Mouse (Mus musculus) kidney, postnatal 0 days (tissue): ENCODE results near the gene Ttc39b. TPM values are rescaled to one million over a fixed set of nuclear protein-coding genes. Genes with fewer than 3 reads are reported as not detected.
A peak's percentile ranks its signal among the peaks of the same experiment; 100 is the strongest.

Experiments used
- ATAC-seq: fragments of 200-750 bp; cut with Nextera tagmentation; replicated peaks from 2 replicates; pipeline ENCODE4 v1.8.0; 2017; ENCODE audit warnings: low read depth, moderate number of reproducible peaks, moderate TSS enrichment, moderate library complexity; ENCODE audit not compliant: low FRiP score
- DNase-seq: peaks from one replicate; pipeline ENCODE4 v3.0.0-alpha.2; 2016; ENCODE audit warnings: low spot score
- H3K27ac ChIP-seq: fragments of 300-500 bp; sonication (generic); 2 replicates; pipeline ENCODE4 v1.5.1; 2014; ENCODE audit warnings: mild to moderate bottlenecking
- H3K27me3 ChIP-seq: fragments of 300-500 bp; sonication (generic); 2 replicates; pipeline ENCODE4 v1.6.1; 2014; ENCODE audit warnings: low read length, mixed read lengths; ENCODE audit not compliant: insufficient read depth
- H3K36me3 ChIP-seq: fragments of 300-500 bp; sonication (generic); 2 replicates; pipeline ENCODE4 v1.6.1; 2014; ENCODE audit warnings: low read length, mixed read lengths; ENCODE audit not compliant: insufficient read depth
- H3K4me1 ChIP-seq: fragments of 300-500 bp; sonication (generic); replicated peaks from 2 replicates; pipeline ENCODE4 v1.6.1; 2014; ENCODE audit warnings: antibody characterized with exemption, low read length, mixed read lengths; ENCODE audit not compliant: insufficient read depth
- H3K4me2 ChIP-seq: fragments of 300-500 bp; sonication (generic); 2 replicates; pipeline ENCODE4 v1.6.1; 2014; ENCODE audit warnings: mild to moderate bottlenecking, low read length, moderate library complexity, mixed read lengths
- H3K4me3 ChIP-seq: fragments of 300-500 bp; sonication (generic); replicated peaks from 2 replicates; pipeline ENCODE4 v1.5.1; 2014; ENCODE audit warnings: low read depth, low read length
- H3K9ac ChIP-seq: fragments of 300-500 bp; sonication (generic); 2 replicates; pipeline ENCODE4 v1.6.1; 2014; ENCODE audit warnings: low read depth, low read length
- H3K9me3 ChIP-seq: fragments of 300-500 bp; sonication (generic); replicated peaks from 2 replicates; pipeline ENCODE4 v1.6.1; 2016; ENCODE audit warnings: low read length, inconsistent platforms, mixed read lengths
- CTCF ChIP-seq: IDR thresholded peaks from 2 replicates; pipeline ENCODE4 v1.5.1; 2016; ENCODE audit warnings: antibody characterized with exemption, low read depth, mild to moderate bottlenecking, moderate library complexity
- WGBS: fragments of 180-500 bp; shearing (Covaris S2); extraction: QIAGEN DNeasy Blood & Tissue Kit; methylation state at CpG from one replicate; pipeline ENCODE4 v1.1.7; 2014; 5-methylcytosine and 5-hydroxymethylcytosine counted together
- polyA plus RNA-seq: library from polyadenylated mRNA; unstranded; fragments of >200 nt; fragmentation: Nextera tagmentation; extraction: Ambion mirVana; gene quantifications from 2 replicates; pipeline ENCODE4 v1.2.1, GENCODE M21; 2015

Ttc39b gene
- polyA plus RNA-seq, 1 experiment from 2014 or later = 3.8 TPM

DNA sequence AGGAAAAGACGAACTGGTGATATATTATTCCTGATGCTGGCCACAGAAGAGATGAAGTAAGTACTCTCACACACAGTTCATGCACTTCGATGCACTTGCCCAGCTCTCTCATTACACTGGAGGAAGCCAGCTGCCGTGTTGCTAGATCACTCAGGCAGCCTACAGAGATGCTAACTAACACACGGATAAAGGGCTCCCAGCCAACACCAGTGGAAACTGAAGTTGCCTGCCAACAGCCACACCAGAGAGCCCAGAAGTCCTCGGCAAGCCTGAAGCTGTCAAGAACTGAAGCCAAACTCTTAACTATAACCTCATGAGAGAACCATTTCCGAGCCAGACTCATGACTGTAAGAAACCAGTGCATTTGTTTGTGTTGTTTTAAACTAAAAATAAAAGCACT lies 26.7 kb upstream of the Ttc39b start:
- Histone ChIP-seq H3K27ac (no peak overlapping the region), H3K27me3 (no peaks in the 10 kb centered on the region), H3K36me3 (no peaks in the 10 kb centered on the region), H3K4me3 (no peak overlapping the region), H3K4me2 (no peak overlapping the region), H3K4me1 (no peaks in the 10 kb centered on the region), H3K9me3 (0 out of 2 replicates have a peak, but pooled peaks cover under 1% of the 10 kb centered on the region), H3K9ac (no peak overlapping the region)
- no peak for ATAC-seq
- WGBS = 40% methylated on average over 6 of the region's 6 CpGs
- TF ChIP-seq CTCF = no peak
- DNase-seq = peak; percentile 73

GRCm38 (mm10) chr4:83348970-83349369 lies 24.9 kb upstream of the Ttc39b start:
- no peak for ATAC-seq
- Histone ChIP-seq H3K27ac (no peak overlapping the region), H3K36me3 (no peaks in the 10 kb centered on the region), H3K27me3 (no peaks in the 10 kb centered on the region), H3K4me1 (no peaks in the 10 kb centered on the region), H3K4me2 (no peak overlapping the region), H3K9ac (no peak overlapping the region), H3K4me3 (no peak overlapping the region), H3K9me3 (no peaks in the 10 kb centered on the region)
- DNase-seq = no peak
- WGBS = 88% methylated on average over 1 of the region's 1 CpGs
- TF ChIP-seq CTCF = no peak

GRCm38 (mm10) chr4:83343895-83344294 lies 19.8 kb upstream of the Ttc39b start:
- DNase-seq (peak; percentile 28), ATAC-seq (no peak)
- Histone ChIP-seq H3K36me3 (no peaks in the 10 kb centered on the region), H3K27ac (no peak overlapping the region), H3K4me2 (no peak overlapping the region), H3K9me3 (no peaks in the 10 kb centered on the region), H3K4me3 (no peak overlapping the region), H3K9ac (no peak overlapping the region), H3K27me3 (no peaks in the 10 kb centered on the region), H3K4me1 (0 out of 2 replicates have a peak, but pooled peaks cover 4% of the 10 kb centered on the region)
- TF ChIP-seq CTCF = peak; percentile 65
- WGBS = 65% methylated on average over 2 of the region's 2 CpGs

DNA sequence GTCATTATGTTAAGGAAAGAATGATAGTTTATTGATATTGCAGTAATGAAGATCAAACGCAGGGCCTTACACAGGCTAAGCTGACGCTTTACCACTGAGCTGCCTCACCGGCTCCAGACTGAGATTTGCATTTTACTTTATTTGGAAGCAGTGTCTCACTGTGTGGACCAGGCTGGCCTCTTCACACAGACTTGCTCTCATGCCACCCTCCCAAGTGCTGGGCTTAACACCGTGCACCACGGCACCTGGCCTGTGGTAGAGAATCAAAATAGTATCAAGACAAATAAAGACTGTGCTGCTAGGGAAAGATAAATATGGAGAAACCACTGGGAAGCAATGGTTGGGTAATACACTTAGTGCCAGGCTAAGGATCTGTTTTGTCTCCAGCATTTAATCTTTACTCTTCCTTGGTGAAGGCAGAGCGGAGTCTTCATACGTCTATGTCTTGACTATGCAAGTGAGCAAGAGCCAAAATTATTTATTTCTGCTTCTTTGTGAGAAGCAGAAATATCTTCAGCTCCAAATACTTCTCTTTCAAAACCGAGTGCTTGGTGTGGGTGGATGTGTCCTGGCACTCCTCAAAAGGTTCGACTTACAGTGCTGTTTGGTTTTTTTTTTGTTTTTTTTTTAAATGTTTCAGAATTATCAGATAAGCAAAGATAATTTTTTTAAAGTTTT lies 19.2 kb upstream of the Ttc39b start:
- Histone ChIP-seq H3K4me1 (0 out of 2 replicates have a peak, but pooled peaks cover 4% of the 10 kb centered on the region), H3K27ac (no peak overlapping the region), H3K4me3 (no peak overlapping the region), H3K36me3 (no peaks in the 10 kb centered on the region), H3K9ac (no peak overlapping the region), H3K27me3 (no peaks in the 10 kb centered on the region), H3K9me3 (no peaks in the 10 kb centered on the region), H3K4me2 (no peak overlapping the region)
- no peak for TF ChIP-seq CTCF
- 73% methylated on average over 9 of the region's 9 CpGs for WGBS
- ATAC-seq (no peak), DNase-seq (no peak)

DNA sequence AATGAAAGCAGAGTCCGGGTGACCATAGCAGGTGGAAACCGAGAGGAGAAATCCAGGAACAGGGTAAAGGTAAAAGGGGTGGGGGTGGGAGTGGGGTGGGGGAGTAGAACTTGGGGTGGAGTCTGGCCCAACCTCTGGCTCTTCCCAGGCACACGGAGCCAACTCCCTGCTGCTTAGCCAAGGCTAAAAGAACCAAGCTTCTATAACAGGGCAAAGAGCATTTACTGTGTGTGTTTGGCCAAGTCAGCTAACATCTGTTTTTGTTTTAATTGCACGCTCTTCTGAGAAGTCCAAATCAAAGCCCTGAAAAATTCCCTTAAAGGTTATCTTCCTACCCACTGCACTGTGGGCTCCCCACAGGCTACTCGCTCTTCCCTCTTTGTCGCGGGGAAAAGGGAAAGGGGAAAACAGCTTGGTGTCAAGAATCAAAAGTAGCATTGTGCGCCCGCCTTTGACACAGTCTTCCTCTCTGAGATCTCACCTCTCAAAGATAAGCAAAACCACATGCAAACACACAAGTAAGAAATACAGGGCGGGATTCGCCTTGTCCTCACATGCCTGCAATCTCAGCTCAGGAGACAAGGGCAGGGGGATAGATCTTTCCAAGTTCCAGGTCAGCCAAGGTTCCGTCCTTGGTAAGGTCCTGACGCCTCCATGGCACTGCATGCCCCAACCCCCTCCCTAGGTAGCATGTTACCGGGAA lies 18.4 kb upstream of the Ttc39b start:
- no peak overlapping the region for H3K4me2 ChIP-seq
- 59% methylated on average over 14 of the region's 14 CpGs for WGBS
- 0 out of 2 replicates have a peak, but pooled peaks cover 4% of the 10 kb centered on the region for H3K4me1 ChIP-seq
- H3K36me3 ChIP-seq = no peaks in the 10 kb centered on the region
- ATAC-seq (no peak), DNase-seq (no peak)
- no peaks in the 10 kb centered on the region for H3K27me3 ChIP-seq
- no peaks in the 10 kb centered on the region for H3K9me3 ChIP-seq
- TF ChIP-seq CTCF = no peak
- H3K9ac ChIP-seq = no peak overlapping the region
- no peak overlapping the region for H3K27ac ChIP-seq
- H3K4me3 ChIP-seq = no peak overlapping the region

GRCm38 (mm10) chr4:83339393-83339792 lies 15.3 kb upstream of the Ttc39b start:
- 68% methylated on average over 1 of the region's 1 CpGs for WGBS
- H3K9ac ChIP-seq = no peak overlapping the region
- H3K27me3 ChIP-seq = no peaks in the 10 kb centered on the region
- H3K27ac ChIP-seq = no peak overlapping the region
- 0 out of 2 replicates have a peak, but pooled peaks cover 4% of the 10 kb centered on the region for H3K4me1 ChIP-seq
- no peak for DNase-seq
- H3K4me3 ChIP-seq = no peak overlapping the region
- no peak for ATAC-seq
- H3K4me2 ChIP-seq = no peak overlapping the region
- no peaks in the 10 kb centered on the region for H3K9me3 ChIP-seq
- no peak for TF ChIP-seq CTCF
- no peaks in the 10 kb centered on the region for H3K36me3 ChIP-seq
